Mouse (Mus musculus) embryonic stem cell, embryonic (primary cell): ENCODE data around the gene Kdm6a.

ENCODE experiments used
- CTCF ChIA-PET, 4 experiments: fragments of 300-600 bp in 2 of 4; fragments of 350-600 bp in 2 of 4; sonication (Branson Sonifier 250); formaldehyde crosslinking; loops; one replicate each; lab custom pipeline; 2022; ENCODE audit warnings: inconsistent platforms in 2 of 4; lab: Charles Lee
- POLR2A ChIA-PET, 4 experiments: fragments of 300-600 bp in 2 of 4; fragments of 350-600 bp in 2 of 4; sonication (Branson Sonifier 250); formaldehyde crosslinking; loops; one replicate each; lab custom pipeline; 2022; ENCODE audit warnings: antibody characterized with exemption in 4 of 4, inconsistent platforms in 1 of 4; lab: Charles Lee

The Kdm6a gene

GRCm38 (mm10) chrX:18258238-18258809 lies 95.9 kb downstream of the Kdm6a start:
- CTCF ChIA-PET: no interaction called here

GRCm38 (mm10) chrX:18278561-18278960 lies 116.2 kb downstream of the Kdm6a start:
- ChIA-PET POLR2A (no interaction called here), CTCF (interaction anchor here in 1 of 4 experiments (0.7 kb wide), 1 partner anchor 24 kb away, joined by 3 read pairs; no protein-coding TSS in a partner anchor)

More at GRCm38 (mm10) chrX:18258238-18258809, 95.9 kb downstream of the Kdm6a start:
- POLR2A ChIA-PET: no interaction called here

- ChIA-PET CTCF (no interaction called here), POLR2A (no interaction called here)
These were observed 117.8 kb downstream of the Kdm6a start for GRCm38 (mm10) chrX:18280134-18280533.
